Mouse (Mus musculus): ENCODE measurements around the gene Nell1.

- TF ChIP-seq CTCF (IDR thresholded peaks at IDR 0.05; ENCODE audit: control insufficient read depth, insufficient read depth, insufficient replicate concordance, low read depth, low read length) (no peak; the same call in 1 of the 2 replicates), POLR2A (IDR thresholded peaks at IDR 0.05; ENCODE audit: control insufficient read depth, low read depth, low read length) (no peak)
Observed at GRCm38 (mm10) chr7:50783652-50784051, 809.0 kb downstream of the Nell1 start.

All from testis, adult 2 months (tissue).